Mouse (Mus musculus) liver, adult 2 months (tissue): ENCODE results near the gene Atp5f1.
A peak's percentile ranks its signal among the peaks of the same experiment; 100 is the strongest.

Experiments
- CTCF ChIP-seq: fragments of 200-500 bp; IDR thresholded peaks from 2 replicates; pipeline ENCODE4 v1.5.1; 2011; ENCODE audit warnings: low read depth, low read length, control low read depth
- POLR2A ChIP-seq: fragments of 200-500 bp; IDR thresholded peaks from 2 replicates; pipeline ENCODE4 v1.6.1; 2011; ENCODE audit warnings: low read length, control low read depth; ENCODE audit not compliant: insufficient read depth; ENCODE audit errors: extremely low read depth

DNA sequence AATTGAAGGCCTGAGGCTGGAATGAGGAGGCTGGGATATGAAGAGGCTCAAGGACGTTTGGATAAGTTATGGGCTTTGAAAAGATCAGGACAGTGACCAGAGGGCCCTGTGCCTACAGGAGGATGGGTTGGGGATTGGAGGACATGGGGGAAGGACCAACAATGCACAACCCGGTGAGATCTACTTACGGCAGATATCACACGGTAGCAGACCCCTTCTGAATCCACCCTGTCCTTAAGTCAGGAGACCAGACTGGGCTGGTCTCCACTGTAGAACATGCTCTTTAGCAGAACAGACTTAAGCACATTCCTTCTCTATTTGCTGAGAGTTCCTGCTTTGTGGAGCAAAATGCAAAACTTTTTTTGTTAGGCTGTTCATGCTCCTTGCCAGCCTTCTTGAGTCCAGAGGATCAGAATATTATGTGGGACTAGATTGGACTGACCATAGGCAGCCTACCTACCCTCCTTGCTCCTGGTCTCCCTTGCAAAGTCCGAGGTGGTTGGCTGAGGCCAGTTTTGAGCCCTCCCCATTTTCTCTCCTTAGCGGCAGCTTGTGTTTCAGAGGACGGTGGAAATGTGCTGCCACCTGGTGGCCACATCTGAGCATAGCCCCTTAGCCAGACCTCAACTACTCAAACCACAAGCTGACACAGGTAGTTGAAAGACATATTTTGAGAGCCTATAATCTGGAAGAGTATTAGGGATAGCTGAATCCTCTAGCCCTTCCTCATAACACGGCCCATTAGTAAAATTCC, 60.3 kb downstream of the Atp5f1 start:
- peak; percentile 94 for TF ChIP-seq CTCF
- TF ChIP-seq POLR2A = no peak
